Mouse (Mus musculus): Measurements from ENCODE around the gene Olfr800. TPM values are rescaled to one million over a fixed set of nuclear protein-coding genes. Genes with fewer than 3 reads are reported as not detected.

The Olfr800 gene
- polyA plus RNA-seq (2012; rRNA removed) = not detected in 2 replicates

- no peak for DNase-seq (ENCODE audit: low read depth, low spot score)
These were observed at the start of gene Olfr800 for GRCm38 (mm10) chr10:129657394-129657793. TSS of gene Olfr800 (plus strand) at chr10:129657694.

- 97% methylated on average over 1 of the region's 1 CpGs for WGBS
- no peak for DNase-seq (ENCODE audit: low read depth, low spot score)
These were observed 45.0 kb upstream of the Olfr800 start, which contains the start of gene Olfr796 for GRCm38 (mm10) chr10:129612470-129612869. TSS of gene Olfr796 (minus strand) at chr10:129612570.

GRCm38 (mm10) chr10:129621724-129622123, 35.8 kb upstream of the Olfr800 start:
- WGBS = 20% methylated on average over 1 of the region's 1 CpGs
- DNase-seq (ENCODE audit: low read depth, low spot score) = no peak

- no peak for DNase-seq (ENCODE audit: low read depth, low spot score)
These were observed 34.2 kb upstream of the Olfr800 start for GRCm38 (mm10) chr10:129623251-129623650.

GRCm38 (mm10) chr10:129627834-129628233, 29.7 kb upstream of the Olfr800 start, which contains the start of gene Olfr798:
TSS of gene Olfr798 (minus strand) at chr10:129627934.
- DNase-seq (ENCODE audit: low read depth, low spot score) = no peak
- 77% methylated on average over 1 of the region's 1 CpGs for WGBS

- 13% methylated on average over 1 of the region's 1 CpGs for WGBS
- DNase-seq (ENCODE audit: low read depth, low spot score) = no peak
These were observed 20.3 kb upstream of the Olfr800 start, which contains the start of gene Olfr799 for GRCm38 (mm10) chr10:129637184-129637583. TSS of gene Olfr799 (plus strand) at chr10:129637484.

GRCm38 (mm10) chr10:129651763-129652162, 5.7 kb upstream of the Olfr800 start:
- WGBS = 82% methylated on average over 1 of the region's 1 CpGs
- DNase-seq (ENCODE audit: low read depth, low spot score) = no peak

- WGBS = 48% methylated on average over 1 of the region's 1 CpGs
- DNase-seq (ENCODE audit: low read depth, low spot score) = no peak
These were observed 16.3 kb downstream of the Olfr800 start, which contains the start of gene Olfr801 for GRCm38 (mm10) chr10:129673765-129674164. TSS of gene Olfr801 (minus strand) at chr10:129673865.

GRCm38 (mm10) chr10:129688069-129688468, 30.6 kb downstream of the Olfr800 start, which contains the start of gene Olfr802:
TSS of gene Olfr802 (minus strand) at chr10:129688169.
- 37% methylated on average over 1 of the region's 1 CpGs for WGBS
- DNase-seq (ENCODE audit: low read depth, low spot score) = no peak

GRCm38 (mm10) chr10:129694186-129694585, 36.7 kb downstream of the Olfr800 start, which contains the start of gene Olfr803:
TSS of gene Olfr803 (minus strand) at chr10:129694286.
- WGBS = 65% methylated on average over 2 of the region's 2 CpGs
- no peak for DNase-seq (ENCODE audit: low read depth, low spot score)

GRCm38 (mm10) chr10:129702910-129703309, 45.4 kb downstream of the Olfr800 start, which contains the start of gene Olfr804:
TSS of gene Olfr804 (plus strand) at chr10:129703210.
- DNase-seq (ENCODE audit: low read depth, low spot score) = no peak

Other genes starting within 250 kb of the Olfr800 start
- not detected in 2 replicates for gene Olfr786, start 230.4 kb upstream of the Olfr800 start, polyA plus RNA-seq (2012; rRNA removed)
- gene Olfr787, start 195.8 kb upstream of the Olfr800 start, polyA plus RNA-seq (2012; rRNA removed) = not detected in 2 replicates
- gene Olfr788, start 186.7 kb upstream of the Olfr800 start, polyA plus RNA-seq (2012; rRNA removed) = not detected in 2 replicates
- not detected in 2 replicates for gene Olfr789, start 172.9 kb upstream of the Olfr800 start, polyA plus RNA-seq (2012; rRNA removed)
- gene Olfr790, start 159.2 kb upstream of the Olfr800 start, polyA plus RNA-seq (2012; rRNA removed) = not detected in 2 replicates
- not detected in 2 replicates for gene Olfr791, start 135.9 kb upstream of the Olfr800 start, polyA plus RNA-seq (2012; rRNA removed)
- not detected in 2 replicates for gene Olfr792, start 118.5 kb upstream of the Olfr800 start, polyA plus RNA-seq (2012; rRNA removed)
- gene Olfr794, start 90.0 kb upstream of the Olfr800 start, polyA plus RNA-seq (2012; rRNA removed) = not detected in 2 replicates
- not detected in 2 replicates for gene Olfr796, start 45.1 kb upstream of the Olfr800 start, polyA plus RNA-seq (2012; rRNA removed)
- not detected in 2 replicates for gene Olfr798, start 29.8 kb upstream of the Olfr800 start, polyA plus RNA-seq (2012; rRNA removed)
- gene Olfr799, start 20.2 kb upstream of the Olfr800 start, polyA plus RNA-seq (2012; rRNA removed) = not detected in 2 replicates
- not detected in 2 replicates for gene Olfr801, start 16.2 kb downstream of the Olfr800 start, polyA plus RNA-seq (2012; rRNA removed)
- not detected in 2 replicates for gene Olfr802, start 30.5 kb downstream of the Olfr800 start, polyA plus RNA-seq (2012; rRNA removed)
- not detected in 2 replicates for gene Olfr803, start 36.6 kb downstream of the Olfr800 start, polyA plus RNA-seq (2012; rRNA removed)
- not detected in 2 replicates for gene Olfr804, start 45.5 kb downstream of the Olfr800 start, polyA plus RNA-seq (2012; rRNA removed)
- not detected in 2 replicates for gene Olfr805, start 71.7 kb downstream of the Olfr800 start, polyA plus RNA-seq (2012; rRNA removed)
- gene Olfr806, start 84.2 kb downstream of the Olfr800 start, polyA plus RNA-seq (2012; rRNA removed) = not detected in 2 replicates
- gene Olfr807, start 100.1 kb downstream of the Olfr800 start, polyA plus RNA-seq (2012; rRNA removed) = not detected in 2 replicates
- gene Olfr808, start 107.8 kb downstream of the Olfr800 start, polyA plus RNA-seq (2012; rRNA removed) = not detected in 2 replicates
- not detected in 2 replicates for gene Olfr809, start 116.9 kb downstream of the Olfr800 start, polyA plus RNA-seq (2012; rRNA removed)
- gene Olfr810, start 137.2 kb downstream of the Olfr800 start, polyA plus RNA-seq (2012; rRNA removed) = not detected in 2 replicates
- gene Olfr811, start 146.7 kb downstream of the Olfr800 start, polyA plus RNA-seq (2012; rRNA removed) = not detected in 2 replicates
- gene Olfr812, start 188.4 kb downstream of the Olfr800 start, polyA plus RNA-seq (2012; rRNA removed) = not detected in 2 replicates
- not detected in 2 replicates for gene Olfr813, start 197.7 kb downstream of the Olfr800 start, polyA plus RNA-seq (2012; rRNA removed)
- not detected in 2 replicates for gene Olfr814, start 222.2 kb downstream of the Olfr800 start, polyA plus RNA-seq (2012; rRNA removed)
- not detected in 2 replicates for gene Olfr815, start 248.2 kb downstream of the Olfr800 start, polyA plus RNA-seq (2012; rRNA removed)

Data from large intestine, adult 2 months (tissue).